Mouse (Mus musculus) liver, embryonic 15.5 days (tissue): Measurements from ENCODE around the gene Sltm. TPM values are rescaled to one million over a fixed set of nuclear protein-coding genes. Genes with fewer than 3 reads are reported as not detected.
"Not testable (repeated sequence)": the region's sequence is repeated elsewhere in the genome, so short reads cannot be mapped to it uniquely, and the experiment has no call there.

Experiments used
- ATAC-seq: fragments of 200-750 bp; cut with Nextera tagmentation; 2 replicates; pipeline ENCODE4 v1.8.0; 2017; ENCODE audit warnings: moderate number of reproducible peaks, mild to moderate bottlenecking, moderate library complexity; ENCODE audit not compliant: insufficient read depth
- H3K27ac ChIP-seq: fragments of 300-500 bp; sonication (generic); replicated peaks from 2 replicates; pipeline ENCODE4 v1.5.1; 2015; ENCODE audit warnings: mild to moderate bottlenecking, inconsistent platforms
- H3K27me3 ChIP-seq: fragments of 300-500 bp; sonication (generic); 2 replicates; pipeline ENCODE4 v1.6.1; 2015; ENCODE audit warnings: mild to moderate bottlenecking, inconsistent platforms
- H3K36me3 ChIP-seq: fragments of 300-500 bp; sonication (generic); replicated peaks from 2 replicates; pipeline ENCODE4 v1.6.1; 2015; ENCODE audit warnings: moderate library complexity, mild to moderate bottlenecking, inconsistent platforms
- H3K4me1 ChIP-seq: fragments of 300-500 bp; sonication (generic); replicated peaks from 2 replicates; pipeline ENCODE4 v1.6.1; 2015; ENCODE audit warnings: inconsistent platforms
- H3K4me2 ChIP-seq: fragments of 300-500 bp; sonication (generic); 2 replicates; pipeline ENCODE4 v1.6.1; 2015; ENCODE audit warnings: moderate library complexity, mild to moderate bottlenecking, inconsistent platforms
- H3K4me3 ChIP-seq: fragments of 300-500 bp; sonication (generic); replicated peaks from 2 replicates; pipeline ENCODE4 v1.5.1; 2015; ENCODE audit warnings: mild to moderate bottlenecking, inconsistent platforms
- H3K9ac ChIP-seq: fragments of 300-500 bp; sonication (generic); 2 replicates; pipeline ENCODE4 v1.6.1; 2015; ENCODE audit warnings: moderate library complexity, mild to moderate bottlenecking, inconsistent platforms
- H3K9me3 ChIP-seq: fragments of 300-500 bp; sonication (generic); replicated peaks from 2 replicates; pipeline ENCODE4 v1.6.1; 2016; ENCODE audit warnings: inconsistent platforms
- WGBS: fragments of 180-500 bp; shearing (Covaris S2); methylation state at CpG from one replicate; pipeline ENCODE4 v1.1.7; 2015; ENCODE audit warnings: mixed read lengths; ENCODE audit not compliant: insufficient replicate concordance; 5-methylcytosine and 5-hydroxymethylcytosine counted together
- polyA plus RNA-seq: library from polyadenylated mRNA; unstranded; fragments of >200 nt; fragmentation: Nextera tagmentation; extraction: Ambion mirVana; gene quantifications from 2 replicates; pipeline ENCODE4 v1.2.1, GENCODE M21; 2015

Sltm gene
- polyA plus RNA-seq, 1 experiment from 2014 or later = 15.6 TPM

- H3K4me2 ChIP-seq = no peak overlapping the region
Measured at GRCm38 (mm10) chr9:70551524-70551923, 9.0 kb downstream of the Sltm start.

GRCm38 (mm10) chr9:70552233-70552632 lies 9.7 kb downstream of the Sltm start:
- H3K4me2 ChIP-seq, ATAC-seq, H3K9me3 ChIP-seq, H3K27ac ChIP-seq, H3K27me3 ChIP-seq, H3K4me1 ChIP-seq, H3K9ac ChIP-seq, H3K4me3 ChIP-seq: not testable (repeated sequence)
- H3K36me3 ChIP-seq = peaks cover 28% of the 10 kb centered on the region
- WGBS = 65% methylated on average over 2 of the region's 2 CpGs

More at GRCm38 (mm10) chr9:70551524-70551923, 9.0 kb downstream of the Sltm start:
- Histone ChIP-seq H3K36me3 (peaks cover 28% of the 10 kb centered on the region), H3K4me1 (peaks cover 5% of the 10 kb centered on the region), H3K27me3 (no peaks in the 10 kb centered on the region), H3K9me3 (no peaks in the 10 kb centered on the region), H3K4me3 (no peak overlapping the region), H3K27ac (no peak overlapping the region), H3K9ac (no peak overlapping the region)
- no peak for ATAC-seq
- WGBS = 91% methylated on average over 1 of the region's 1 CpGs

- Histone ChIP-seq H3K9me3 (no peaks in the 10 kb centered on the region), H3K36me3 (peaks cover 28% of the 10 kb centered on the region), H3K4me1 (no peaks in the 10 kb centered on the region), H3K4me3 (no peak overlapping the region), H3K4me2 (no peak overlapping the region), H3K9ac (no peak overlapping the region), H3K27me3 (no peaks in the 10 kb centered on the region), H3K27ac (no peak overlapping the region)
- ATAC-seq = no peak
Measured at GRCm38 (mm10) chr9:70555431-70555830, 12.9 kb downstream of the Sltm start.

- no peak for ATAC-seq
- H3K9ac ChIP-seq = no peak overlapping the region
- H3K36me3 ChIP-seq = peaks cover 28% of the 10 kb centered on the region
- no peaks in the 10 kb centered on the region for H3K4me1 ChIP-seq
- H3K27ac ChIP-seq = no peak overlapping the region
- H3K4me3 ChIP-seq = no peak overlapping the region
- no peak overlapping the region for H3K4me2 ChIP-seq
- H3K27me3 ChIP-seq = no peaks in the 10 kb centered on the region
- 82% methylated on average over 5 of the region's 5 CpGs for WGBS
- H3K9me3 ChIP-seq = no peaks in the 10 kb centered on the region
Measured at GRCm38 (mm10) chr9:70556796-70557195, 14.2 kb downstream of the Sltm start.

- no peaks in the 10 kb centered on the region for H3K4me1 ChIP-seq
- no peak overlapping the region for H3K9ac ChIP-seq
- no peak for ATAC-seq
- H3K36me3 ChIP-seq = peaks cover 38% of the 10 kb centered on the region
- no peaks in the 10 kb centered on the region for H3K9me3 ChIP-seq
- H3K27me3 ChIP-seq = no peaks in the 10 kb centered on the region
- H3K27ac ChIP-seq = no peak overlapping the region
- WGBS = 81% methylated on average over 3 of the region's 3 CpGs
- H3K4me2 ChIP-seq = no peak overlapping the region
- H3K4me3 ChIP-seq = no peak overlapping the region
Measured at GRCm38 (mm10) chr9:70562825-70563224, 20.3 kb downstream of the Sltm start.

GRCm38 (mm10) chr9:70567651-70568050 lies 25.1 kb downstream of the Sltm start:
- no peak for ATAC-seq
- whole genome bisulfite sequencing = 66% methylated on average over 5 of the region's 5 CpGs

GRCm38 (mm10) chr9:70570351-70570750 lies 27.8 kb downstream of the Sltm start:
- WGBS = 87% methylated on average over 8 of the region's 8 CpGs
- Histone ChIP-seq H3K4me1 (no peaks in the 10 kb centered on the region), H3K27me3 (no peaks in the 10 kb centered on the region), H3K9ac (no peak overlapping the region), H3K4me2 (no peak overlapping the region), H3K9me3 (no peaks in the 10 kb centered on the region), H3K36me3 (peaks cover 43% of the 10 kb centered on the region), H3K4me3 (no peak overlapping the region), H3K27ac (no peak overlapping the region)
- ATAC-seq = no peak

More at GRCm38 (mm10) chr9:70567651-70568050, 25.1 kb downstream of the Sltm start:
- H3K9me3 ChIP-seq = no peaks in the 10 kb centered on the region
- H3K4me1 ChIP-seq = no peaks in the 10 kb centered on the region
- H3K27ac ChIP-seq = no peak overlapping the region
- peaks cover 34% of the 10 kb centered on the region for H3K36me3 ChIP-seq
- H3K4me2 ChIP-seq = no peak overlapping the region
- no peak overlapping the region for H3K9ac ChIP-seq
- H3K27me3 ChIP-seq = no peaks in the 10 kb centered on the region
- no peak overlapping the region for H3K4me3 ChIP-seq

GRCm38 (mm10) chr9:70578123-70578522 lies 35.6 kb downstream of the Sltm start:
- H3K4me2 ChIP-seq = no peak overlapping the region
- H3K9ac ChIP-seq = no peak overlapping the region
- H3K27ac ChIP-seq = no peak overlapping the region
- H3K9me3 ChIP-seq = no peaks in the 10 kb centered on the region
- H3K27me3 ChIP-seq = no peaks in the 10 kb centered on the region
- H3K36me3 ChIP-seq = peaks cover 79% of the 10 kb centered on the region
- WGBS = 56% methylated on average over 2 of the region's 2 CpGs
- no peaks in the 10 kb centered on the region for H3K4me1 ChIP-seq
- no peak for ATAC-seq
- no peak overlapping the region for H3K4me3 ChIP-seq

GRCm38 (mm10) chr9:70580956-70581355 lies 38.4 kb downstream of the Sltm start:
- no peaks in the 10 kb centered on the region for H3K4me1 ChIP-seq
- H3K27ac ChIP-seq = no peak overlapping the region
- no peak overlapping the region for H3K9ac ChIP-seq
- H3K9me3 ChIP-seq = no peaks in the 10 kb centered on the region
- ATAC-seq = no peak
- no peak overlapping the region for H3K4me2 ChIP-seq
- H3K27me3 ChIP-seq = no peaks in the 10 kb centered on the region
- H3K4me3 ChIP-seq = no peak overlapping the region
- 69% methylated on average over 5 of the region's 5 CpGs for WGBS
- peaks cover 84% of the 10 kb centered on the region for H3K36me3 ChIP-seq

- Histone ChIP-seq H3K4me3 (no peak overlapping the region), H3K9me3 (no peaks in the 10 kb centered on the region), H3K4me1 (no peaks in the 10 kb centered on the region), H3K4me2 (no peak overlapping the region), H3K27me3 (no peaks in the 10 kb centered on the region), H3K36me3 (peaks cover 89% of the 10 kb centered on the region), H3K27ac (no peak overlapping the region), H3K9ac (no peak overlapping the region)
- ATAC-seq = no peak
- 78% methylated on average over 14 of the region's 14 CpGs for WGBS
Measured at GRCm38 (mm10) chr9:70584641-70585040, 42.1 kb downstream of the Sltm start.

GRCm38 (mm10) chr9:70585172-70585571 lies 42.6 kb downstream of the Sltm start:
- Histone ChIP-seq H3K36me3 (peaks cover 89% of the 10 kb centered on the region), H3K9ac (no peak overlapping the region), H3K9me3 (no peaks in the 10 kb centered on the region), H3K27ac (no peak overlapping the region), H3K4me1 (no peaks in the 10 kb centered on the region), H3K27me3 (no peaks in the 10 kb centered on the region), H3K4me2 (no peak overlapping the region), H3K4me3 (no peak overlapping the region)
- WGBS = 29% methylated on average over 5 of the region's 5 CpGs
- ATAC-seq = no peak

GRCm38 (mm10) chr9:70587171-70587570 lies 44.6 kb downstream of the Sltm start:
- H3K4me2 ChIP-seq = no peak overlapping the region
- no peaks in the 10 kb centered on the region for H3K4me1 ChIP-seq
- no peak overlapping the region for H3K4me3 ChIP-seq
- no peak for ATAC-seq
- no peaks in the 10 kb centered on the region for H3K27me3 ChIP-seq
- H3K9ac ChIP-seq = no peak overlapping the region
- 91% methylated on average over 5 of the region's 5 CpGs for WGBS
- no peak overlapping the region for H3K27ac ChIP-seq
- H3K36me3 ChIP-seq = peaks cover 91% of the 10 kb centered on the region
- no peaks in the 10 kb centered on the region for H3K9me3 ChIP-seq
